Mouse (Mus musculus) cerebellum, adult 2 months (tissue): Measurements from ENCODE around the gene Dlx4. TPM values are rescaled to one million over a fixed set of nuclear protein-coding genes. Genes with fewer than 3 reads are reported as not detected.

Experiments
- DNase-seq, 2 experiments: peaks; one replicate each; pipeline ENCODE4 v3.0.0; 2021
- H3K27ac ChIP-seq: fragments of 200-500 bp; 2 replicates; pipeline ENCODE4 v1.5.1; 2012; ENCODE audit warnings: low read length, control low read depth, inconsistent platforms; ENCODE audit not compliant: insufficient read depth
- H3K27me3 ChIP-seq: fragments of 200-500 bp; 2 replicates; pipeline ENCODE4 v1.6.1; 2012; ENCODE audit warnings: inconsistent platforms, mild to moderate bottlenecking, low read length, moderate library complexity; ENCODE audit not compliant: control insufficient read depth, insufficient read depth
- H3K4me1 ChIP-seq: fragments of 200-500 bp; 2 replicates; pipeline ENCODE4 v1.6.1; 2011; ENCODE audit warnings: low read length; ENCODE audit not compliant: control insufficient read depth, insufficient read depth
- H3K4me3 ChIP-seq: fragments of 200-500 bp; replicated peaks from 2 replicates; pipeline ENCODE3; 2011; ENCODE audit warnings: mild to moderate bottlenecking, low read depth, low read length, control low read depth; ENCODE audit not compliant: insufficient read depth
- CTCF ChIP-seq: fragments of 200-500 bp; IDR thresholded peaks from 2 replicates; pipeline ENCODE4 v1.5.1; 2011; ENCODE audit warnings: low read depth, mild to moderate bottlenecking, control low read depth, low read length, moderate library complexity, borderline replicate concordance; ENCODE audit not compliant: insufficient read depth
- POLR2A ChIP-seq: fragments of 200-500 bp; IDR thresholded peaks from 2 replicates; pipeline ENCODE4 v1.6.1; 2011; ENCODE audit warnings: low read length, control low read depth, borderline replicate concordance; ENCODE audit not compliant: insufficient read depth
- WGBS: fragments of 180-500 bp; shearing (Covaris S2); methylation state at CpG from one replicate; pipeline ENCODE4 v1.1.7; 2018; 5-methylcytosine and 5-hydroxymethylcytosine counted together
- polyA plus RNA-seq: library from polyadenylated mRNA; depleted of rRNA; stranded (reverse); fragments of >200 nt; gene quantifications from 2 replicates; pipeline ENCODE4 v1.2.3, GENCODE M21; 2012

Gene Dlx4
- polyA plus RNA-seq, 1 experiment = 0.70 TPM

DNA sequence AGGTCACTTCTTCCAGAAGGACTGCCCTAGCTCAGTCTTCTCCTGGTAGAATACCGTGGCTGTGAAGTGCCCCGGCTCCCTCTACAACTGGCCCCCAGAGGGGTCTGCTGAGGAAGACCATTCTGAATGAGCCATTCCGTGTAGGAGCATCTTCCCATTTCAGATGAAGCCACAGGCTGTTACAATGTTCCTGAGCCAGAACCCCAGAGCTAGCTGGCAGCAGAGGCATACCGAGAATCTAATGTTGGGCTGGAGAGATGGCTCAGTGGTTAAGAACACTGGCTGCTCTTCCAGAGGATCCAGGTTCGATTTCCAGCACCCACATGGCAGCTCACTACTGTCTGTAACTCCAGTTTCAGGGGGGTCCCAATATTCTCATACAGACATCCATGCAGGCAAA is 6.2 kb downstream of the Dlx4 start:
- no peak for DNase-seq
- Histone ChIP-seq H3K4me1 (no peaks in the 10 kb centered on the region; the same call in 1 of the 2 replicates), H3K27me3 (peaks cover 5% of the 10 kb centered on the region; the same call in 1 of the 2 replicates), H3K27ac (no peak overlapping the region), H3K4me3 (no peak overlapping the region)
- 24% methylated on average over 5 of the region's 5 CpGs for WGBS
- TF ChIP-seq CTCF = no peak
- no peak for TF ChIP-seq POLR2A

DNA sequence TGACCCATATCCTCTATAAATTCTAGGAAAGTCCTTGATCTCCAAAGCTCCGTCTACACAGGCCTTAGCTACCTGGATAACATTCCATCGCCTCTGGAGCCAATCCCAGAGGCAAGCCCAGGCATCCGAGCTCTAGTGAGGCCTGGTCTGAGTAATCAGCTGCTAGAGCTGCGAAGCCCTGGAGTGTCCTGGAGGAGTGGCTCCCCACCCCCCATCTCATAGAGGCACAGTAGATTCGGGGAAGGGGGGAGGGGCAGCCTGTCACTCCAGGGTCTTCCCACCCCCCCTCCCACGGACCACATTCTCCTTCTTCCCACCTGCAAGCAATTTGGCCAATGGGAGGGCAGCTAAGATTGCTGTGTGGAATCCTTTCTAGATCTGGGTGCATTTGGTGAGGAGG is 8.8 kb downstream of the Dlx4 start:
- H3K4me1 ChIP-seq = no peaks in the 10 kb centered on the region
- 58% methylated on average over 6 of the region's 6 CpGs for WGBS
- no peak for TF ChIP-seq CTCF
- no peak for TF ChIP-seq POLR2A
- no peak overlapping the region for H3K27ac ChIP-seq
- H3K27me3 ChIP-seq = peaks cover 3% of the 10 kb centered on the region; the same call in 1 of the 2 replicates
- no peak overlapping the region for H3K4me3 ChIP-seq
- DNase-seq = no peak

DNA sequence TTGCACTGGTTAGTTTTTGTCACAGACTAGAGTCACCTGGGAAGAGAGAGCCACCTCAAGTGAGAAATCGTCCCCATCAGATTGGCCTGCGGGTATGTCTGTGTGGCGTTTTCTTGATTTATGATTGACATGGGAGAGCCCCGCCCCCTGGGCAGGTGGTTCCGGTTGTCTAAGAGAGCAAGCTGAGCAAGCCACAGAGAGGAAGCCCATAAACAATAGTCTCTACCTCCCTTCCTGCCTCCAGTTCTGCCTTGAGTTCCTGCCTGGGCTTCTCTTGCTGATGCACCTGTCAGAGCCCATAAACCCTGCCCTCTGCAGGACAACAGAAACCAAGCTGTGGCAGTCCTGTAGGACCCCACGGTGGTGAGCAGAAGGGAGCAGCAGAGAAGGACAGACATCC is 12.7 kb downstream of the Dlx4 start:
- no peaks in the 10 kb centered on the region for H3K27me3 ChIP-seq
- H3K4me1 ChIP-seq = no peaks in the 10 kb centered on the region
- no peak overlapping the region for H3K4me3 ChIP-seq
- TF ChIP-seq POLR2A = no peak
- no peak for TF ChIP-seq CTCF
- no peak overlapping the region for H3K27ac ChIP-seq
- whole genome bisulfite sequencing = 72% methylated on average over 6 of the region's 6 CpGs
- DNase-seq = no peak

DNA sequence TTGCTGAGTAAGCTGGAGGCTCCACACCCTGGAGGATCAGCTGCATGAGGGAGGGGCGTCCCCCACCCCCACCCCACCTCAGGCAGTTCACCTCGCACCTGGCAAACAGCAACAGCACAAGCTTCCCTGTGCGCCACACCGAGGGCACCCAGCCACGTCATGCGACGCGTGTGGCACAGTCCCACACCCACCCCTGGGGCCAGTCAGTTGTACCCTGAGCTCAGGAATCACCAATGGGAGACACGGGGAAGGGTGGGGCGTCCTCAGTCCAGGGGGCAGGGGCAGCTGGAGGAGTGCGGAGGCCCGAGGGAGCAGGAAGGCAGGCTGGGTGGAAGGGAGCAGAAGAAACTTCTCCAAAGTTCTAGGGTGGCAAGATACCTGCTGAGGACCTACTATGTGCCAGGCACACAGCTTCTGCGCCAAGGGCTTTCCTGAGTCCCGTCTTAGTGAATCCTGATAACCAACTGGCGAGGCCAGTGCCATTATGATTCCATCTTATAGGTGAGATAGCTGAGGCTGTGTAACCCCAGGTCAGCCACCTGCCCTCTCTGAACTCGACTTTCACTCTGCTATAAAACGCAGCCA is 15.3 kb downstream of the Dlx4 start:
- Histone ChIP-seq H3K27me3 (no peaks in the 10 kb centered on the region), H3K4me3 (no peak overlapping the region), H3K27ac (no peak overlapping the region), H3K4me1 (no peaks in the 10 kb centered on the region)
- TF ChIP-seq CTCF (no peak), POLR2A (no peak)
- WGBS = 84% methylated on average over 17 of the region's 17 CpGs
- no peak for DNase-seq

- no peak overlapping the region for H3K27ac ChIP-seq
- no peaks in the 10 kb centered on the region for H3K4me1 ChIP-seq
- TF ChIP-seq CTCF = no peak
- no peak for TF ChIP-seq POLR2A
- H3K4me3 ChIP-seq = no peak overlapping the region
- no peaks in the 10 kb centered on the region for H3K27me3 ChIP-seq
- DNase-seq = no peak
- WGBS = 13% methylated on average over 11 of the region's 11 CpGs
Observed at GRCm38 (mm10) chr11:95128359-95128758, 17.7 kb downstream of the Dlx4 start.

DNA sequence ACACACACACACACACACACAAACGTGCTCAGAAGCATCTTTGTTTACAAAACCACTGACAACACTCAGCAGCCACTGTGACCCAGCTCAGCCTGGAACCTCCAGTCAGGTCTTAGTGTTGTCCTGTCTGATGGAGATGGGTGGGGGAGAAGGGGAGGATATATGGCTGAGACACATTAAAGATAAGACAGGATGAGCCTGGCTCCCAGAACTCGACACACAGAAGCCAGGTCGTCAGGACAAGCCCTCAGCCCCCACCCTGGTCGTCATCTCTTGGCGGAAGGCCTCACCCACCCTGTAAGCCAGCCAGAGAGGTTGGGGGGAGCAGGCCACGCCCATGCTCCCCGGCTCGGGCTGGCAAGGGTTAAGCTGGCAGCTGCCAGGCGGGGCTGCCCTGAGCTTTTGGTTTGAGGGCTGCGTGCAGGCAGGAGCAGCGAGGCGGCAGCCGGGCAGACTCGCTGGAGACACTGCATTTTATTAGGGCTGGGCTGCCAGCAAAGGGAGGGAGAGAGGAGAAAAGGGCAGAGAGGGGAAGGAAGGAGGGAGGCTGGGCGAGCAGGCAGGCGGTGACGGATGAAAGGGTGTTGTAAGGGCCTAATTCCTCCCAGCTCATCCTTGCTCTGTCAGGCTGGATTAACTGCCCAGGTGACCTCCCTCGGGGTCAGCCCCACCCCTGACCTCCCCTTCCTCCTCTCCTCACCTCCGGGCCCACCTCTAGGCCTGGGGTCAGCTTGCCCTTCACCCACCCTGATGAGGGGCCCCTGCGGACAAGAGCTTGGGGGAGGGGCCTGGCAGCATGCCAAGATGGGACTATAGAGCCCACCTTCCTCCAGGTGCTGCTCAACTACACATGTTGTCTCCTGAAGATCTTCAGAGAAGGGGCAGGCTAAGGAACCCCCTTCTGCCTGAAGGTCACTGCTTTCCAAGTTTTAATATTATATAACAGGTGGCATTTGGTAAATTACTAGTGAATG is 19.5 kb downstream of the Dlx4 start:
- Histone ChIP-seq H3K27ac (no peak overlapping the region), H3K4me3 (no peak overlapping the region), H3K27me3 (no peaks in the 10 kb centered on the region; the same call in 1 of the 2 replicates), H3K4me1 (no peaks in the 10 kb centered on the region)
- TF ChIP-seq POLR2A = no peak
- TF ChIP-seq CTCF = no peak
- DNase-seq = no peak
- WGBS = 7% methylated on average over 20 of the region's 20 CpGs

- Histone ChIP-seq H3K27ac (no peak overlapping the region), H3K4me1 (no peaks in the 10 kb centered on the region), H3K27me3 (no peaks in the 10 kb centered on the region; the same call in 1 of the 2 replicates), H3K4me3 (no peak overlapping the region)
- no peak for DNase-seq
- 66% methylated on average over 7 of the region's 7 CpGs for WGBS
- TF ChIP-seq CTCF = no peak
Observed at GRCm38 (mm10) chr11:95125366-95125948, 20.6 kb downstream of the Dlx4 start.

- WGBS = 84% methylated on average over 6 of the region's 6 CpGs
- TF ChIP-seq CTCF = no peak
- TF ChIP-seq POLR2A = no peak
- DNase-seq = no peak
- Histone ChIP-seq H3K27ac (no peak overlapping the region), H3K4me1 (0 out of 2 replicates have a peak, but pooled peaks cover 2% of the 10 kb centered on the region), H3K4me3 (no peak overlapping the region), H3K27me3 (peaks cover 2% of the 10 kb centered on the region; the same call in 1 of the 2 replicates)
Observed at GRCm38 (mm10) chr11:95122100-95122489, 24.0 kb downstream of the Dlx4 start.
